Mouse (Mus musculus) kidney, adult 18-20 months (tissue): ENCODE results near the gene Pea15a.
A peak's percentile ranks its signal among the peaks of the same experiment; 100 is the strongest.
"Not testable (repeated sequence)": the region's sequence is repeated elsewhere in the genome, so short reads cannot be mapped to it uniquely, and the experiment has no call there.

ENCODE experiments used
- DNase-seq: peaks from one replicate; pipeline ENCODE4 v3.0.0; 2021

Gene Pea15a

GRCm38 (mm10) chr1:172206141-172206917, at the start of gene Pea15a:
Gene Pea15a (minus strand): TSS chr1:172206804.
- peak; percentile 82 for DNase-seq

GRCm38 (mm10) chr1:172247679-172248078, 41.1 kb upstream of the Pea15a start:
- DNase-seq: peak; percentile 22

GRCm38 (mm10) chr1:172247216-172247615, 40.6 kb upstream of the Pea15a start:
- DNase-seq: no peak

- not testable (repeated sequence) for DNase-seq
Measured at GRCm38 (mm10) chr1:172244645-172245044, 38.0 kb upstream of the Pea15a start.

- no peak for DNase-seq
Measured at GRCm38 (mm10) chr1:172243547-172244205, 37.1 kb upstream of the Pea15a start.

- DNase-seq: peak; percentile 60
Measured at GRCm38 (mm10) chr1:172242401-172242800, 35.8 kb upstream of the Pea15a start.

- DNase-seq: no peak
Measured at GRCm38 (mm10) chr1:172240945-172241708, 34.5 kb upstream of the Pea15a start.

- DNase-seq: no peak
Measured at GRCm38 (mm10) chr1:172229215-172229614, 22.6 kb upstream of the Pea15a start.

- DNase-seq: no peak
Measured at GRCm38 (mm10) chr1:172228209-172228608, 21.6 kb upstream of the Pea15a start.

- no peak for DNase-seq
Measured at GRCm38 (mm10) chr1:172221297-172222063, 14.9 kb upstream of the Pea15a start.

GRCm38 (mm10) chr1:172220414-172220813, 13.8 kb upstream of the Pea15a start:
- DNase-seq: peak; percentile 67

- DNase-seq: no peak
Measured at GRCm38 (mm10) chr1:172219451-172220406, 13.1 kb upstream of the Pea15a start, which contains the start of gene Casq1. Gene Casq1 (minus strand): TSS chr1:172219868.

- no peak for DNase-seq
Measured at GRCm38 (mm10) chr1:172218164-172218910, 11.7 kb upstream of the Pea15a start.

- peak; percentile 93 for DNase-seq
Measured at GRCm38 (mm10) chr1:172217148-172217547, 10.5 kb upstream of the Pea15a start.

GRCm38 (mm10) chr1:172214748-172215147, 8.1 kb upstream of the Pea15a start:
- DNase-seq: no peak

GRCm38 (mm10) chr1:172213771-172214170, 7.2 kb upstream of the Pea15a start:
- no peak for DNase-seq

- DNase-seq: no peak
Measured at GRCm38 (mm10) chr1:172212776-172213175, 6.2 kb upstream of the Pea15a start.

- no peak for DNase-seq
Measured at GRCm38 (mm10) chr1:172207111-172207584, 544 bp upstream of the Pea15a start.

GRCm38 (mm10) chr1:172205741-172206087, 890 bp downstream of the Pea15a start:
- DNase-seq: no peak
